Mouse (Mus musculus) intestine, postnatal 0 days (tissue): ENCODE measurements around the gene Fgfbp3. TPM values are rescaled to one million over a fixed set of nuclear protein-coding genes. Genes with fewer than 3 reads are reported as not detected.
"Not testable (repeated sequence)": the region's sequence is repeated elsewhere in the genome, so short reads cannot be mapped to it uniquely, and the experiment has no call there.

Experiments used
- ATAC-seq: fragments of 200-750 bp; cut with Nextera tagmentation; 2 replicates; pipeline ENCODE4 v1.8.0; 2017; ENCODE audit warnings: mild to moderate bottlenecking, moderate TSS enrichment, moderate library complexity
- H3K27ac ChIP-seq: fragments of 300-500 bp; sonication (generic); 2 replicates; pipeline ENCODE4 v1.5.1; 2014; ENCODE audit warnings: mild to moderate bottlenecking, low read depth, low read length, moderate library complexity
- H3K27me3 ChIP-seq: fragments of 300-500 bp; sonication (generic); replicated peaks from 2 replicates; pipeline ENCODE4 v1.6.1; 2014; ENCODE audit warnings: low read length, mixed read lengths; ENCODE audit not compliant: control insufficient read depth, insufficient read depth
- H3K36me3 ChIP-seq: fragments of 300-500 bp; sonication (generic); 2 replicates; pipeline ENCODE4 v1.6.1; 2014; ENCODE audit warnings: mild to moderate bottlenecking, moderate library complexity; ENCODE audit not compliant: control insufficient read depth, insufficient read depth
- H3K4me1 ChIP-seq: fragments of 300-500 bp; sonication (generic); replicated peaks from 2 replicates; pipeline ENCODE4 v1.6.1; 2014; ENCODE audit warnings: antibody characterized with exemption, low read length, mixed read lengths; ENCODE audit not compliant: control insufficient read depth, insufficient read depth
- H3K4me2 ChIP-seq: fragments of 300-500 bp; sonication (generic); replicated peaks from 2 replicates; pipeline ENCODE4 v1.6.1; 2014; ENCODE audit warnings: low read depth, mild to moderate bottlenecking, moderate library complexity
- H3K4me3 ChIP-seq: fragments of 300-500 bp; sonication (generic); 2 replicates; pipeline ENCODE4 v1.5.1; 2014; ENCODE audit warnings: low read depth, low read length
- H3K9ac ChIP-seq: fragments of 300-500 bp; sonication (generic); 2 replicates; pipeline ENCODE4 v1.6.1; 2014; ENCODE audit warnings: mild to moderate bottlenecking, low read depth, low read length
- H3K9me3 ChIP-seq: fragments of 300-500 bp; sonication (generic); 2 replicates; pipeline ENCODE4 v1.6.1; 2016; ENCODE audit warnings: mixed run types; ENCODE audit not compliant: control insufficient read depth
- CTCF ChIP-seq: sonication (generic); IDR thresholded peaks from 2 replicates; pipeline ENCODE4 v1.5.1; 2016; ENCODE audit warnings: low read depth, mild to moderate bottlenecking, control low read depth, antibody characterized with exemption, moderate library complexity
- WGBS: fragments of 180-500 bp; shearing (Covaris S2); extraction: QIAGEN DNeasy Blood & Tissue Kit; methylation state at CpG from one replicate; pipeline ENCODE4 v1.1.7; 2014; 5-methylcytosine and 5-hydroxymethylcytosine counted together
- polyA plus RNA-seq: library from polyadenylated mRNA; unstranded; fragments of >200 nt; fragmentation: Nextera tagmentation; extraction: Ambion mirVana; gene quantifications from 2 replicates; pipeline ENCODE4 v1.2.1, GENCODE M21; 2015

Gene Fgfbp3
- 2.7 and 2.9 TPM in 2 replicates for polyA plus RNA-seq

DNA sequence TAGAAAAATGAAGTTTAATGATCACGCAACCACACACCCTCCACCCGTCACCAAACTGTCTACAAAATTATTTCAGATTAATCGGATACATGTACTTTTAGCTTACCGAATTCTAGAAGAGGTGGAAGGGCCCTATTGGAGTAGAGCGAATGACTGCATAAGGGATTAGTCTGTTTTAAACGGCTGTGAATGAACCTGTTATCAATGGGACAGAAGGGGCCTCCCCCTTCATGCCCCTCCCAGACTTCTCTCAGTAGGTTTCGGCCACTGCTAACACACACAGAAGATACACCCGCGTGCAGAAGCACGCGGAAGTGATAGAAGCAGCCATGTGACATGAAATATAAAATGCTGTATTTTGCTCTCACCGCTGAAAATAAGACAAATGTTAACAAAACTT is at the start of gene Fgfbp3:
Gene Fgfbp3 (minus strand): TSS at position 150 of the 400 bp plus-strand sequence.
- Histone ChIP-seq H3K4me1 (no peaks in the 10 kb centered on the region), H3K27me3 (no peaks in the 10 kb centered on the region), H3K36me3 (no peaks in the 10 kb centered on the region), H3K9ac (peak within 1 kb of the TSS; percentile 61), H3K27ac (peak within 1 kb of the TSS; percentile 67; the same call in 1 of the 2 replicates), H3K4me3 (peak within 1 kb of the TSS; percentile 70), H3K9me3 (no peaks in the 10 kb centered on the region), H3K4me2 (peak within 1 kb of the TSS; percentile 88)
- no peak for TF ChIP-seq CTCF
- ATAC-seq: no peak
- WGBS: 6% methylated on average over 12 of the region's 12 CpGs

DNA sequence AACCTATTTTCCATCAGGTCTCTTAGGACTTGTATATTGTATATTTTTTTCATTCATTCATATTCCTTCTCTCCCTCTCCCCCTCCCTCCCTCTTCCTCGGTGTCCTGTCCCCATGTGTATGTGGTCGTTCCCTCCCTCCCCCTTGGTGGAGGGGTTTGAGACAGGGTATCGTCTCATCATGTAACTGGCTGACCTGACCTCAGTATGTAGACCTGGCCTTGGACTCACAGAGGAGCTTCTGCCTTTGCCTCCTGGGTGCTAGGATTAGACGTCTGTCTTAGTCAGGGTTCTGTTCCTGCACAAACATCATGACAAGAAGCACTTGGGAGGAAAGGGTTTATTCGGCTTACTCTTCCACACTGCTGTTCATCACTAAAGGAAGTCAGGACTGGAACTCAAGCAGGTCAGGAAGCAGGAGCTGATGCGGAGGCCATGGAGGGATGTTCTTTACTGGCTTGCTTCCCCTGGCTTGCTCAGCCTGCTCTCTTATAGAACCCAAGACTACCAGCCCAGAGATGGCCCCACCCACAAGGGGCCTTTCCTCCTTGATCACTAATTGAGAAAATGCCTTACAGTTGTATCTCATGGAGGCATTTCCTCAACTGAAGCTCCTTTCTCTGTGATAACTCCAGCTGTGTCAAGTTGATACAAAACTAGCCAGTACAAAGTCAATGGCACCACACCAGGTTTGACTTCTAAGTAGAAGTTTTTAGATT is 43.3 kb upstream of the Fgfbp3 start:
- peaks cover 29% of the 10 kb centered on the region for H3K36me3 ChIP-seq
- WGBS: 81% methylated on average over 6 of the region's 6 CpGs
- not testable (repeated sequence) for H3K27me3 ChIP-seq

DNA sequence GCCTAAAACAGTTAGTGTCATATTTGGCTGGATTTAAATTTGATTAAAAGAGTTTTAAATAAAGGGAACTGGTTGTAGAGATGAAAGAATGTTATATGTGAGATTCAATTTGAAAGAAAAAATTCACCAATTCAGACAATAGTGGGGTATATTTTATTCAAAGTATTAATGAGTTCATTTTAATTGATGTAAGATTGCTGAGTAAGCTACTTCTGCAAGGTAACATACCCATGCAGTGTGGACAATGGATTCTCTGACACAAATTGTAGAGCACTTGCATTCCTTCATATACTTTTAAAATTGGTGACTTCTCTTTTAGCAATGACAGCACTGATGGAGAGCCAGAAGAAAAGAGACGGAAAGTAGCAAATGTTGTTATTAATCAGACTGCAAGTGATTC is 41.9 kb upstream of the Fgfbp3 start:
- peaks cover 25% of the 10 kb centered on the region for H3K36me3 ChIP-seq
- no peak overlapping the region for H3K4me2 ChIP-seq
- H3K9me3 ChIP-seq: no peaks in the 10 kb centered on the region
- no peak overlapping the region for H3K27ac ChIP-seq
- no peaks in the 10 kb centered on the region for H3K4me1 ChIP-seq
- H3K27me3 ChIP-seq: no peaks in the 10 kb centered on the region
- TF ChIP-seq CTCF: no peak
- 96% methylated on average over 1 of the region's 1 CpGs for WGBS
- ATAC-seq: no peak
- no peak overlapping the region for H3K9ac ChIP-seq
- no peak overlapping the region for H3K4me3 ChIP-seq

More for the DNA sequence above, 43.3 kb upstream of the Fgfbp3 start:
- ATAC-seq, H3K4me1 ChIP-seq, H3K9me3 ChIP-seq, H3K4me3 ChIP-seq, H3K27ac ChIP-seq, H3K4me2 ChIP-seq, H3K9ac ChIP-seq: not testable (repeated sequence)

DNA sequence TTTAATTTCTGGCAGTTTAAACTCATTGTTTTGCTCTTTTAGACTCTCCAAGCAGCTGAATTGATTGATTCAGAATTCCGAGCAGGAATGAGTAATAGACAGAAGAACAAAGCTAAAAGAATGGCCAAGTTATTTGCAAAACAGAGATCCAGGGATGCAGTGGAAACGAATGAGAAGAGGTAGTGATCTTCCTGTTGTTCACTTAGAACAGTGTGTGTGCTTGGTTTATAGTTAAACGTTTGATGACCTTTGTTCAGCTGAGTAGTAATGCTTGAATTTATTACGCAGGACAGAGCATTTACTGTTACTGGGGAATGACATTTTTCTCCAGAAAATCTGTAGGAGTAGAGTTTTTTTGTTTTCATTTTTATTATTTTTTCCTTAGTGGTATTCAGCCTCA is 38.9 kb upstream of the Fgfbp3 start:
- WGBS: 50% methylated on average over 4 of the region's 4 CpGs
- H3K36me3 ChIP-seq: peaks cover 17% of the 10 kb centered on the region; the same call in 1 of the 2 replicates
- TF ChIP-seq CTCF: no peak

DNA sequence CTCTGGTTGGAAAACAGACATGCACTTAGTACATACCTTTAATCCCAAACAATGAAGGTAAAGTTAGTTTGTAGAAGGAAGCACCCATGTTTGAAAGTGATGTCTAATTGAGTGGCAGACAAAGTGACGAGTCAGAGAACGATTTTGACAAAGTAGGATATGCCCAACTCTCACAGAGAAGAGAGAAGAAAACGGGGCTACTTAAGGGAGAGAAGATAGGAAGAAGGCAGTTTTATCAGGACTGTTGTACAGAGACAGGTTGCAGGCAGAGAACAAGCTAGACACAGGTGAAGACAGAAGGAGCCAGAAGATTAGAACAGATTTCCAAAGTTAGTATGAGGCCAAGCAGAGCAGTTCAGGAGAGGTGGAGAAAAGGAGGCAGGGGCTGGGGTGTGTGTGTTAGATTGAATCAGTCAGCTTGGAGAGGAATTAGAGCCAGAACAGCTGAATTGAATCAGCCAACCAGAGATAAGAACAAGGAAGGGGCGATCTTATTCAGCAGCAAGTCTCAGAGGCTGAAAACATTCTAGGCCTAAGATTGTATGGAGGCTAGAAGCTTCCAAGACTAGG is 34.3 kb upstream of the Fgfbp3 start:
- no peaks in the 10 kb centered on the region for H3K27me3 ChIP-seq
- no peak for TF ChIP-seq CTCF

More for the DNA sequence above, 38.9 kb upstream of the Fgfbp3 start:
- no peaks in the 10 kb centered on the region for H3K27me3 ChIP-seq
- no peak overlapping the region for H3K9ac ChIP-seq
- H3K4me1 ChIP-seq: no peaks in the 10 kb centered on the region
- no peak overlapping the region for H3K4me3 ChIP-seq
- H3K4me2 ChIP-seq: peak overlapping the region; percentile 25; the same call in 1 of the 2 replicates
- H3K9me3 ChIP-seq: no peaks in the 10 kb centered on the region
- ATAC-seq: no peak
- no peak overlapping the region; the same call in 1 of the 2 replicates for H3K27ac ChIP-seq

DNA sequence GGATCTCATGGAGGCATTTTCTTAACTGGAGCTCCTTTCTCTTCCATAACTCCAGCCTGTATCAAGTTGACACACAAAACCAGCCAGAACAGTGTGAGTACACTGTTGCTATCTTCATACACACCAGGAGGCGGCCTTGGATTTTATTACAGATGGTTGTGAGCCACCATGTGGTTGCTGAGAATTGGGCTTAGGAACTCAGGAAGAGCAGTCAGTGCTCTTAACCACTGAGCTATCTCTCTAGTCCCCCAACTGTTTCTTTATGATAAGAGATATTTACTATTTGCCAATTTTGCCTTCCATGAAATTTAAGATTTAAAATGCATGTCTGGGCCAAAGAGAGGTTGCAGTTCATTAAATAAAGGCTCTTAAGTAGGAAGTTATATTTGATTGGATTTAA is 20.6 kb upstream of the Fgfbp3 start:
- H3K4me2 ChIP-seq: no peak overlapping the region
- no peak for TF ChIP-seq CTCF
- no peak overlapping the region for H3K4me3 ChIP-seq
- no peak overlapping the region for H3K27ac ChIP-seq
- no peak overlapping the region for H3K9ac ChIP-seq
- no peak for ATAC-seq
- H3K27me3 ChIP-seq: no peaks in the 10 kb centered on the region
- no peaks in the 10 kb centered on the region for H3K36me3 ChIP-seq
- H3K9me3 ChIP-seq: no peaks in the 10 kb centered on the region
- 86% methylated on average over 1 of the region's 1 CpGs for WGBS
- no peaks in the 10 kb centered on the region for H3K4me1 ChIP-seq

More for the DNA sequence above, 34.3 kb upstream of the Fgfbp3 start:
- Histone ChIP-seq H3K4me2 (no peak overlapping the region), H3K27ac (no peak overlapping the region), H3K9me3 (no peaks in the 10 kb centered on the region), H3K4me1 (no peaks in the 10 kb centered on the region), H3K9ac (no peak overlapping the region), H3K4me3 (no peak overlapping the region), H3K36me3 (peaks cover 6% of the 10 kb centered on the region; the same call in 1 of the 2 replicates)
- ATAC-seq: no peak
- WGBS: 63% methylated on average over 4 of the region's 4 CpGs
